Mouse (Mus musculus): ENCODE data around the gene Hes1.

DNA sequence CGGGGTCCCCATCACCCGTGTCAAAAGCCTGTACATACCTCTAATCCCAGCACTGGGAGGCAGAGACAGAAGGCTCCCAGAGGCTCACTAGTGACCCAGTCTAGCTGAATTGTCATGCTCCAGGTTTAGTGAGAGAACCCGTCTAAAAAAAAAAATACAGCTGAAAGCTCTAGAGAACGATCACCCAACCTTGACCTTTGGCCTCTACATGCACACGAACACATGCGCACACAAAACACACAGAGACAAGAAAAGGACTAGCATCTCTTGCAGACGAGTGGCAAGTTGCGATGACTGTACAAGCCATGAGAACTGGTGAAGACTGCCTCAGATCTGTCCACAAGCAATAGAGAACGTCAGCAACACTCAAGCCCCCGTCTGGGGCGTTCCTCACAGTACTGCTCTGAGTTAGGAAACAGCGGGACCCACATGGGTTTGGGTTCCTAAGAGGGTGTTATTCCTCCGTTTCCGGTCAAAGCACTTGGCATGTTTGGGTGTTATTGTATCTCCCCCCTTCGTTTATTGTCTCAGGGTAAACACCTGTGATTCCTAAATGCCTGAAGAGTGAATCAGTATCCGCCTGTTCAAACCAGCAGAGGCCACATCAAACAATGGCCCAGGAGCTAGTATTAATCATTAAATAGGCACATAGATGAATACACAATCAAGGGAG, 11.2 kb upstream of the Hes1 start:
- TF ChIP-seq CTCF (conservative IDR thresholded peaks at IDR 0.05; ENCODE audit: low read length) (no peak), NANOG (IDR thresholded peaks at IDR 0.05; ENCODE audit: borderline replicate concordance, low read length) (no peak)
